Mouse (Mus musculus): Measurements from ENCODE around the gene Myh6. TPM values are rescaled to one million over a fixed set of nuclear protein-coding genes. Genes with fewer than 3 reads are reported as not detected.
"Not testable (repeated sequence)": the region's sequence is repeated elsewhere in the genome, so short reads cannot be mapped to it uniquely, and the experiment has no call there.

Myh6 gene
- polyA plus RNA-seq, 1 experiment from 2014 or later: 1.2 TPM

- 0 out of 2 replicates have a peak, but pooled peaks cover 3% of the 10 kb centered on the region for H3K27me3 ChIP-seq
- H3K27ac ChIP-seq: no peak overlapping the region
- WGBS: 91% methylated on average over 10 of the region's 10 CpGs
- no peaks in the 10 kb centered on the region for H3K36me3 ChIP-seq
- H3K4me3 ChIP-seq: no peak overlapping the region
- peaks cover 31% of the 10 kb centered on the region for H3K4me1 ChIP-seq (replicated peaks)
- H3K9ac ChIP-seq: no peak overlapping the region
- no peak overlapping the region for H3K4me2 ChIP-seq
- no peaks in the 10 kb centered on the region for H3K9me3 ChIP-seq
- no peak for ATAC-seq (ENCODE audit: low FRiP score)
These were observed 25.5 kb upstream of the Myh6 start for GRCm38 (mm10) chr14:54992196-54992595.

GRCm38 (mm10) chr14:54989886-54990441 is 23.2 kb upstream of the Myh6 start:
- Histone ChIP-seq H3K27me3 (0 out of 2 replicates have a peak, but pooled peaks cover 3% of the 10 kb centered on the region), H3K4me1 (replicated peaks) (peaks cover 11% of the 10 kb centered on the region), H3K9me3 (no peaks in the 10 kb centered on the region), H3K4me2 (no peak overlapping the region), H3K27ac (no peak overlapping the region), H3K9ac (no peak overlapping the region), H3K4me3 (no peak overlapping the region), H3K36me3 (no peaks in the 10 kb centered on the region)
- WGBS: 87% methylated on average over 8 of the region's 8 CpGs
- no peak for ATAC-seq (ENCODE audit: low FRiP score)

GRCm38 (mm10) chr14:54988882-54989281 is 22.2 kb upstream of the Myh6 start:
- ATAC-seq (ENCODE audit: low FRiP score): no peak
- Histone ChIP-seq H3K4me2 (no peak overlapping the region), H3K9ac (no peak overlapping the region), H3K4me1 (replicated peaks) (0 out of 2 replicates have a peak, but pooled peaks cover under 1% of the 10 kb centered on the region), H3K27ac (no peak overlapping the region), H3K9me3 (no peaks in the 10 kb centered on the region), H3K27me3 (0 out of 2 replicates have a peak, but pooled peaks cover 3% of the 10 kb centered on the region), H3K4me3 (no peak overlapping the region), H3K36me3 (no peaks in the 10 kb centered on the region)
- 93% methylated on average over 13 of the region's 13 CpGs for WGBS

GRCm38 (mm10) chr14:54988350-54988874 is 21.7 kb upstream of the Myh6 start:
- 92% methylated on average over 9 of the region's 9 CpGs for WGBS
- H3K4me2 ChIP-seq; H3K27me3 ChIP-seq; H3K9ac ChIP-seq; ATAC-seq (ENCODE audit: low FRiP score); H3K27ac ChIP-seq; H3K36me3 ChIP-seq; H3K4me3 ChIP-seq; H3K4me1 ChIP-seq (replicated peaks); H3K9me3 ChIP-seq: not testable (repeated sequence)

- Histone ChIP-seq H3K27me3 (0 out of 2 replicates have a peak, but pooled peaks cover 3% of the 10 kb centered on the region), H3K4me2 (no peak overlapping the region), H3K9ac (no peak overlapping the region), H3K36me3 (no peaks in the 10 kb centered on the region), H3K4me3 (no peak overlapping the region), H3K9me3 (no peaks in the 10 kb centered on the region), H3K27ac (no peak overlapping the region), H3K4me1 (replicated peaks) (no peaks in the 10 kb centered on the region)
- no peak for ATAC-seq (ENCODE audit: low FRiP score)
- 94% methylated on average over 7 of the region's 7 CpGs for WGBS
These were observed 15.2 kb upstream of the Myh6 start for GRCm38 (mm10) chr14:54981934-54982333.

GRCm38 (mm10) chr14:54978664-54979063 is 11.9 kb upstream of the Myh6 start:
- H3K4me3 ChIP-seq: no peak overlapping the region
- H3K9ac ChIP-seq: no peak overlapping the region
- H3K9me3 ChIP-seq: no peaks in the 10 kb centered on the region
- no peak overlapping the region for H3K27ac ChIP-seq
- H3K36me3 ChIP-seq: no peaks in the 10 kb centered on the region
- 93% methylated on average over 8 of the region's 8 CpGs for WGBS
- H3K4me2 ChIP-seq: no peak overlapping the region
- no peak for ATAC-seq (ENCODE audit: low FRiP score)
- H3K4me1 ChIP-seq (replicated peaks): peaks cover 11% of the 10 kb centered on the region
- H3K27me3 ChIP-seq: 0 out of 2 replicates have a peak, but pooled peaks cover 5% of the 10 kb centered on the region

GRCm38 (mm10) chr14:54976633-54977032 is 9.9 kb upstream of the Myh6 start, which contains the start of gene Gm17428:
Gene Gm17428 (plus strand): TSS chr14:54976933.
- Histone ChIP-seq H3K9me3 (no peaks in the 10 kb centered on the region), H3K36me3 (no peaks in the 10 kb centered on the region), H3K27ac (no peak within 1 kb of the TSS), H3K4me3 (no peak within 1 kb of the TSS), H3K4me1 (replicated peaks) (peaks cover 17% of the 10 kb centered on the region), H3K27me3 (0 out of 2 replicates have a peak, but pooled peaks cover 5% of the 10 kb centered on the region), H3K9ac (no peak within 1 kb of the TSS), H3K4me2 (no peak within 1 kb of the TSS)
- no peak for ATAC-seq (ENCODE audit: low FRiP score)
- 65% methylated on average over 1 of the region's 1 CpGs for WGBS

- no peak overlapping the region for H3K9ac ChIP-seq
- no peaks in the 10 kb centered on the region for H3K36me3 ChIP-seq
- H3K4me3 ChIP-seq: no peak overlapping the region
- no peak overlapping the region for H3K4me2 ChIP-seq
- H3K4me1 ChIP-seq (replicated peaks): peaks cover 17% of the 10 kb centered on the region
- peak; percentile 65 for ATAC-seq (ENCODE audit: low FRiP score)
- 0 out of 2 replicates have a peak, but pooled peaks cover 5% of the 10 kb centered on the region for H3K27me3 ChIP-seq
- H3K27ac ChIP-seq: peak overlapping the region; percentile 89
- H3K9me3 ChIP-seq: no peaks in the 10 kb centered on the region
- 68% methylated on average over 6 of the region's 6 CpGs for WGBS
These were observed 7.5 kb upstream of the Myh6 start for GRCm38 (mm10) chr14:54974068-54974791.

- H3K27ac ChIP-seq: peak overlapping the region; percentile 30; the same call in 1 of the 2 replicates
- not testable (repeated sequence) for H3K9ac ChIP-seq; H3K4me3 ChIP-seq; H3K4me2 ChIP-seq; H3K9me3 ChIP-seq; H3K27me3 ChIP-seq; ATAC-seq (ENCODE audit: low FRiP score); H3K36me3 ChIP-seq
- 94% methylated on average over 11 of the region's 11 CpGs for WGBS
- H3K4me1 ChIP-seq (replicated peaks): peaks cover 17% of the 10 kb centered on the region
These were observed 6.1 kb upstream of the Myh6 start for GRCm38 (mm10) chr14:54972786-54973185.

GRCm38 (mm10) chr14:54968344-54968743 is 1.6 kb upstream of the Myh6 start:
- Histone ChIP-seq H3K4me3 (no peak overlapping the region), H3K4me1 (replicated peaks) (peaks cover 3% of the 10 kb centered on the region), H3K9me3 (no peaks in the 10 kb centered on the region), H3K36me3 (no peaks in the 10 kb centered on the region), H3K27me3 (0 out of 2 replicates have a peak, but pooled peaks cover 10% of the 10 kb centered on the region), H3K4me2 (no peak overlapping the region), H3K9ac (no peak overlapping the region), H3K27ac (no peak overlapping the region)
- ATAC-seq (ENCODE audit: low FRiP score): no peak

GRCm38 (mm10) chr14:54967874-54968273 is 1.1 kb upstream of the Myh6 start:
- no peak overlapping the region for H3K9ac ChIP-seq
- H3K9me3 ChIP-seq: no peaks in the 10 kb centered on the region
- H3K27me3 ChIP-seq: 0 out of 2 replicates have a peak, but pooled peaks cover 10% of the 10 kb centered on the region
- H3K36me3 ChIP-seq: no peaks in the 10 kb centered on the region
- no peak overlapping the region for H3K27ac ChIP-seq
- H3K4me3 ChIP-seq: no peak overlapping the region
- no peaks in the 10 kb centered on the region for H3K4me1 ChIP-seq (replicated peaks)
- WGBS: 90% methylated on average over 3 of the region's 3 CpGs
- ATAC-seq (ENCODE audit: low FRiP score): no peak
- no peak overlapping the region for H3K4me2 ChIP-seq

- H3K9me3 ChIP-seq: no peaks in the 10 kb centered on the region
- H3K36me3 ChIP-seq: no peaks in the 10 kb centered on the region
- H3K27ac ChIP-seq: no peak overlapping the region
- 83% methylated on average over 6 of the region's 6 CpGs for WGBS
- H3K9ac ChIP-seq: no peak overlapping the region
- no peak overlapping the region for H3K4me3 ChIP-seq
- ATAC-seq (ENCODE audit: low FRiP score): no peak
- no peaks in the 10 kb centered on the region for H3K4me1 ChIP-seq (replicated peaks)
- H3K27me3 ChIP-seq: 0 out of 2 replicates have a peak, but pooled peaks cover 10% of the 10 kb centered on the region
- H3K4me2 ChIP-seq: no peak overlapping the region
These were observed 1.1 kb downstream of the Myh6 start for GRCm38 (mm10) chr14:54965631-54966030.

Measured in hindbrain, embryonic 13.5 days (tissue).